Mouse (Mus musculus): ENCODE results near the gene Naip2.
"Not testable (repeated sequence)": the region's sequence is repeated elsewhere in the genome, so short reads cannot be mapped to it uniquely, and the experiment has no call there.

Naip2 gene

GRCm38 (mm10) chr13:100201659-100202333 lies at the start of gene Naip2:
Naip2 (minus strand) TSS chr13:100202092.
- DNase-seq (ENCODE audit: low read depth, low spot score), result not testable (repeated sequence)

DNA sequence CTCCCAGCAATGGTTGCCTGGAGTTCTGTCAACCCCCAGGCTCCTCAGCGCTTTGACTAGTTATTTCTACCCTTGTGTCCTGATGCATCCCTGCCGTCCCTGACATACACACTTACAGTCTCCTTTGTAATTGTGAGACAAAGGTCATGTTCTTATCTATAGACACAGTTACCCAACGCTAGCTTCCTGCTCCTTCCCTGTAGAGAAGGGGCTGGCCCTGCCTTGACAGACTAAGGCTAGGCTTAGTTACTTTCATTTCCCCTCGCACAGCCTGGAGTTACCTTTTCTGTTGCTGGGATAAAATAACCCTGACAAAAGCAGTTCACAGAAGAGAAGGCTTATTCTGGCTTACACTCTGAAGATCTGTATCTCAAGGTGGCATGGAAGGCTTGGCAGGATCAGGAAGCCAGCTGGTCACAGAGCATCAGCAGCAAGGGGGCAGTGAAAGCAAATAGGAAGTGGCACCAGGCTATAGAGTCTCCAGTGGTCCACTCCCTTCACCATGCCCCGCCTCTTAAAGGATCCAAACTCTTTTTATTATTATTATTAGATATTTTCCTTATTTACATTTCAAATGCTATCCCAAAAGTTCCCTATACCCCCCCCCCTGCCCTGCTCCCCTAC lies 45.1 kb upstream of the Naip2 start:
- not testable (repeated sequence) for DNase-seq (ENCODE audit: low read depth, low spot score)

GRCm38 (mm10) chr13:100246223-100246622 lies 44.3 kb upstream of the Naip2 start, which contains the start of gene Naip5:
Naip5 (minus strand) TSS chr13:100246323.
- DNase-seq (ENCODE audit: low read depth, low spot score), result not testable (repeated sequence)

DNA sequence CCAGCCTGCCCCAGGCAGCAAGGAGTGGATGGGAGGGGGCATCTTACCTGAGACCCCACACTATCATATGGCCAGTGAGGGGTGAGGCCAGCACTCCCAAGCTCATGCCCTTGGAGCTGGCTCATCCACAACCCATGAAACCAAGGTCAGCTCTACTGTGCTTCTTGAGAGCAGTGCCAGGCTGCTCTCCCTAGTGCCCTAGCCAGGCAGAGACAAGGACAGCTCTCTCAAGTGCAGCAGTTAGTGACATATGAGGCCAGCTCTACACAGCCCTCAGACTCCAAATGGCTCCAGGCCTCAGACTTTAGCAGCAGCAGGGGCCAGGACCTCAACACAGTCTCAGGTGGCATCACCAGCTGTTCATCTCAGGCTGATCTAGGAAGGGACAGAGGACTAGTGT lies 41.8 kb upstream of the Naip2 start:
- no peak for DNase-seq (ENCODE audit: low read depth, low spot score)

GRCm38 (mm10) chr13:100213683-100214082 lies 11.8 kb upstream of the Naip2 start:
- not testable (repeated sequence) for DNase-seq (ENCODE audit: low read depth, low spot score)

DNA sequence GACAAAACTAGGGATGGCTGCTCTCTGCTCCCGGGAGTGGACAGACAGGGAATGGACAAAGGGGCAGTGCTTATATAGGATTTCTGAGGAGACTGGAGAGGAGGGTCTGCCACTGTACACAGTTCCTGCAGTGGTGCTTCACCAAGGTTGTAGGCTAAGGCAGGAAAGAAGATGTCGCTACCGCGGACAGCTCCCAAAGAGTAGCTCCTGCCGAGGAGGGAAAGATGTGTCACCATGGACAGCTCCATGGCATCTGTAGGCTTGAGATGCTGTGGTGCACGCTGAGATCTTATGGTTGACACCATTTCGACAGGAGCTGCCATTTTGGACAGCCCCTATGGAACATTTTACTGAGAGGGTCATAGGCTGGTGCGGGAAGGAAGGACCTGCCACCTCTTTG lies 8.6 kb upstream of the Naip2 start:
- DNase-seq (ENCODE audit: low read depth, low spot score), result no peak

- no peak for DNase-seq (ENCODE audit: low read depth, low spot score)
These were observed 1.4 kb upstream of the Naip2 start for GRCm38 (mm10) chr13:100203319-100203718.

GRCm38 (mm10) chr13:100200778-100201177 lies 1.1 kb downstream of the Naip2 start:
- DNase-seq (ENCODE audit: low read depth, low spot score), result no peak

GRCm38 (mm10) chr13:100195421-100195820 lies 6.5 kb downstream of the Naip2 start:
- DNase-seq (ENCODE audit: low read depth, low spot score), result no peak

- not testable (repeated sequence) for DNase-seq (ENCODE audit: low read depth, low spot score)
These were observed 18.8 kb downstream of the Naip2 start for GRCm38 (mm10) chr13:100183111-100183510.

DNA sequence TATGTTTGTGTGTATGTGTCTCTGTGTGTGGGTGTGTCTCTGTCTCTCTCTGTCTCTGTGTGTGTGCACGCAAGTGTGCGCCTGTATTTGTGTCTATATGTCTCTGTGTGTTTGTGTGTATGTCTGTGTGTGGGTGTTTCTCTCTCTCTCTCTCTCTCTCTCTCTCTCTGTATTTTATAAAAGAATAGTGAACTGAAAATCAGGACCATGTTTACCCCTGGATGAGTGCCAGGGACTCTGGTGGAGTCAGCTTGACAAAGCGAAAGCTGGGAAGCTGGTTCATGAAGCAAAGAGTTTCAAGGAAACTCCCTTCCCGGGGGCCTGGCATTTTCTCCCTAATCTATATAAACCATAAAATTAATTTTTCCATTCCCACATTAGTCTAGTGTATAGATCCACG lies 27.5 kb downstream of the Naip2 start:
- not testable (repeated sequence) for DNase-seq (ENCODE audit: low read depth, low spot score)

- DNase-seq (ENCODE audit: low read depth, low spot score), result not testable (repeated sequence)
These were observed 35.5 kb downstream of the Naip2 start for GRCm38 (mm10) chr13:100166378-100166777.

DNA sequence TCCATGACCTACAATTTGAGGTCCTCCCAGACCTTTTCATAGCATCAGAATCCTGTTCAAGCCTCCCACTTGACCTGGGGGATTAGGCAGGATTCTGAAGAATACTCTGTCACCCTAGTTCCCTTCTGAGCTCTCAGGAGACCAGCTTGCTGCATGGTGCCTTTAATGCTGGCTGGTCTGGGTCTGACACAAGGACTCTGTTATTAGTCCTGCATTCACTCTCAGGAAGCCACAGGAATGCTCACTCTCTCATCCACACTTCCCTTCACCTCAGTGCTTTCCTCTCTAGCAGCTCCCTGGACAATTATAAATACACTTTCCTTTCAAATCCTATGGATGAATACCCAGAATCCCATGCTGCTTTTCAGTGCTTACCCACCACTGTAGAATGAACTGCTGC lies 39.4 kb downstream of the Naip2 start:
- DNase-seq (ENCODE audit: low read depth, low spot score), result not testable (repeated sequence)

- not testable (repeated sequence) for DNase-seq (ENCODE audit: low read depth, low spot score)
These were observed 40.6 kb downstream of the Naip2 start for GRCm38 (mm10) chr13:100161171-100161870.

- no peak for DNase-seq (ENCODE audit: low read depth, low spot score)
These were observed 45.3 kb downstream of the Naip2 start for GRCm38 (mm10) chr13:100156624-100157023.

DNA sequence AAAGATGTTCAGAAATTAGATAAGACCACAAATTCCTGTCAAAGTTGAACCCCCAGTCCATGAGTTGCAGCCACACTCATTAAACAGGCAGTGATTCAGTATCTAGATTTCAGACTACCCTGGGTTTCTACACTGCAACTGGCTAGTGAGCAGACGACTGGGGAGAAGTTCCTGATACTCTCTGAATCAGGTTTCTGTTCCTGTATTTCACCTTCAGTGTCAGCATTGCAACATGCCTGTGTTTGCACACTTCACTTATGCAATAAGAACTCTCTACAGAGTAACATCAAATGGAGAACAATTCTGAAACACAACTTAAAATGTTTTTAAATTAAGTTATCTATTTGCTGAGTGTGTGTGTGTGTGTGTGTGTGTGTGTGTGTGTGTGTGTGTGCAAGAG lies 49.2 kb downstream of the Naip2 start:
- peak; percentile 6 for DNase-seq (ENCODE audit: low read depth, low spot score)

- no peak for DNase-seq (ENCODE audit: low read depth, low spot score)
These were observed 60.1 kb downstream of the Naip2 start for GRCm38 (mm10) chr13:100141646-100142314.

DNA sequence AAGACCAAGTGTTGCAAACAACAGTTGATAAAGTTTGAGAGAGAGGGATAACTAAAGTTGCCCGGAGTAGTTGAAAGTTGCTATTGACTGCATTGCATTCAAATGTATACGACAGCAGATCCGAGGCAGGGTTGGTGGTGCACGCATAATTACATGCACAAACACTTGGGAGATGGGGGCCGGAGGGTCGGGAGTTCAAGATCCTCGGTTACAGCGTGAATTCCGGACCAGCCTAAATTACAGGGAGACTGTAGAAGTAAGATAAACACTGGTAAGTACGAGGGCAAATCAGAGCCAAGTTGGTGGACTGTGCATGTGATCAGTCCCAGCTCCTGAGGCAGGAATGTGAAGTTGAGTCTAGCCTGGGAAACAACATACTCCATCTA lies 76.6 kb downstream of the Naip2 start:
- no peak for DNase-seq (ENCODE audit: low read depth, low spot score)

- DNase-seq (ENCODE audit: low read depth, low spot score), result peak; percentile 96
These were observed 77.3 kb downstream of the Naip2 start, which contains the start of gene Smn1 for GRCm38 (mm10) chr13:100124423-100125257. Smn1 (plus strand) TSS chr13:100124852.

DNA sequence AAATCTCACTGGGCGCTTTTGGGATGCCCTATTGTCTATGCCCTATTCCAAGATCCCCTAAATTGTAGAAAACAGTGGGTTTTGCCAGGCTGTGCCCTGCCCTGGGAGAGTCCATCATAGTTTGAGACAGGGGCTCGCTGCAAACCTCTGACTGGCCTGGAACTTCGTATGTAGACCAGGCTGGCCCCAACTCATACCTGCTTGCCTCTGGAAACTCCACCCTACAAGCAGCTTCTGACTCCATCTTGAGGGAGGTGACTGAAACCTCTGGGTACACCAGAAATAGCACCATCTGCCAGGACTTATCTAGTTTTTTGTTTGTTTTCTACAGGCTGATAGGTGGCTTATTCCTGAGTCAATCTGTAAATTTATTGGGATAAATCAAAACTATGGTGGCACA lies 77.9 kb downstream of the Naip2 start:
- DNase-seq (ENCODE audit: low read depth, low spot score), result no peak
